Mouse (Mus musculus): ENCODE measurements around the gene Shisa5.

Shisa5 gene

DNA sequence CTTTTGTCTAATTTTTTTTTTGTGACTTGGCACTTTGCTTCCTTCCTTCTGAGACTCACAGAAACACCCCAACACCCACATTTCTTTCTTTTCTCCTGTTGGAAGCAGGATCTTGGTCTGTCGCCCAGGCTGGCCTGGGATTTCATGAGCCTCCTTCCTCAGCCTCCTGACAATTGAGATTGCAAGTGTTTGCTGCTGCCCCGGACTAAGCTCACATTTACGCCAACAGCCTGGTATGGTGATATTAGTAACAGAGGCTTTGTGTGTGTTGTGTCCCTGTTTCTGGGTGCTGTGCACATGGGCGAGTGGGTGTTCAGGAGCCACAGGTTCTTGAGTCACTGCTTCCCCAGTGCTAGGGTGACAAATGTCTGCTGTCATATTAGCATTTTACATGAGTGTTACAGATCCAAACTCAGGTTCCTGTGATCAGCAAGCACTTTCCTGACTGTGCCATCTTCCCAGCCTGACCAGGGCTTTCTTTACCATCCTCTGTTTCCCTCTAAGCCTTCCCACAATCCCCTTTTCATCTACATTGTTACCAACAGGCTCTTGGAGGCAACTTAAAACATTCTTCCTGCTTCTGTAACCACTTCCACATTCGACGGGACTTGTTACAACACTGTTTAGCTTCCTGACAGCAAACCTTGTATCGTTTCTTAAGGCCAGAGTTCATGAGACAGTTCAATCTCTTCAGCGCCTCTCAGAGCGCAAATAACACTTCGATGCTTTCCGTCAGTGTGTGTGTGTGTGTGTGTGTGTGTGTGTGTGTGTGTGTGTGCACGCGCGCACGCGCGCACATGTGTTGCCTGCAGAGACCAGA, 15.3 kb upstream of the Shisa5 start:
- no peak for DNase-seq (ENCODE audit: low spot score)

GRCm38 (mm10) chr9:109027521-109027920, 10.8 kb upstream of the Shisa5 start:
- no peak for DNase-seq (ENCODE audit: low spot score)

- no peak for DNase-seq (ENCODE audit: low spot score)
Observed at GRCm38 (mm10) chr9:109028421-109028820, 9.9 kb upstream of the Shisa5 start.

- no peak for DNase-seq (ENCODE audit: low spot score)
Observed at GRCm38 (mm10) chr9:109028919-109029318, 9.4 kb upstream of the Shisa5 start.

DNA sequence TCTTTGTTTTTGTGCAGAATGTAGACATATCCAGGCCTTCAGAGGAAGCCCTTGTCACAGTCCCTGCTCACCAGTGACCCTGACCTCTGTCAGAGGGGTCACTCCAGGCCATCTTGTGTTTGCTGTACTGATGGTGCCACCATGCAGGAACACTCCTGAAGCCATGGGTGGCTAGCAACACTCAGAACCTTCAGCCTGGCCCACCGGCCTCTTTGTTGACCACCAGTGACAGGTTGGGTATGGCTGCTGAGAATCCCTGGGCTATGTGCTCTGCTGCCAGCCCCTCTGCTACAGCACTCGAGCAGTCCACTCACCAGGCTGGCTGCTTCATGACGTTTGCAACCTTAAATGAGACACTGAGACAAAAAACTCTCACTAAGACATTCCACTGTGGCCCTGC, 8.1 kb upstream of the Shisa5 start:
- no peak for DNase-seq (ENCODE audit: low spot score)

GRCm38 (mm10) chr9:109031001-109031400, 7.4 kb upstream of the Shisa5 start:
- no peak for DNase-seq (ENCODE audit: low spot score)

GRCm38 (mm10) chr9:109031686-109032085, 6.7 kb upstream of the Shisa5 start:
- no peak for DNase-seq (ENCODE audit: low spot score)

GRCm38 (mm10) chr9:109032435-109032834, 5.9 kb upstream of the Shisa5 start:
- no peak for DNase-seq (ENCODE audit: low spot score)

DNA sequence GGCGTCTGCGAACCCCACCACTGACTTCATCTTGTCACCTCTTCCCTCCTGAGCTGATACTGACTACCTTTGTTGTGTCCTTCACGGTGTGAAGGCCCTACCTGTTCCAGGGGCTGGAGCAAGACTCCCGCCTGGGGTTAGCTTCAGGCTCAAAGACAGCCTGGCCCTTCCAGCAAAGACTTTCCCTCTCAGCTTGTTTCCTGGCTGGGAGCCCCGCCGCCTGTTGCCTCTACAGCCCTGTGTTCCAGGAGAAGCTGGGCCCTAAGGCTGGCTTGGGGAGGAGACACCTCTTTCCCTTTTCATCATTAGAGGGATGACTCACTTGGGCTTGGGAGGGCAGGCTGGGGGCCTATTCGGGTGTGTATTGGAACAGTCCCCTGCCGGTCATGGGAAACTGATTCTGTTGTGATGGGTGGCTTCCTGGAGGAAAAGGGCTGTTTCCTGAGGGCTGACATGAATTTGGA, 568 bp downstream of the Shisa5 start:
- no peak for DNase-seq (ENCODE audit: low spot score)

- no peak for DNase-seq (ENCODE audit: low spot score)
Observed at GRCm38 (mm10) chr9:109039681-109040080, 1.3 kb downstream of the Shisa5 start.

- DNase-seq (ENCODE audit: low spot score), result no peak
Observed at GRCm38 (mm10) chr9:109040216-109040615, 1.9 kb downstream of the Shisa5 start.

DNA sequence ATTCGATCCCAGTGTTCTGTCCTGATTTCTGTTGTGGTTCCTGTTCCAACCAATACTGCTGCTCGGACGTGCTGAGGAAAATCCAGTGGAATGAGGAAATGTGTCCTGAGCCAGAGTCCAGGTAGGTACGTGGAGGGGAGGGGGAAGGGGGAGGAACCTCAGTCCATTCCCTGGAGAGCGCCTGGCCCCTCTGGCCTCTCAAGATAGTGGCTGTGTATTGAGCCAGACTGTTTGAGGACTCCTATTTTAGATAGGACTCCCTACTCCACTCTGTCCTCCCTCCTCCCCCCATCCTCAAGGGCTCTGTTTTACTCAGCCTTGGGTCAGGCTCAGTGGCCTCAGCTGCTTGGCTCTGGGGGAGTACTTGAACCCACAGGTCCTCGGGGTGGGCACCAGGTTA, 2.5 kb downstream of the Shisa5 start:
- DNase-seq (ENCODE audit: low spot score), result no peak

DNA sequence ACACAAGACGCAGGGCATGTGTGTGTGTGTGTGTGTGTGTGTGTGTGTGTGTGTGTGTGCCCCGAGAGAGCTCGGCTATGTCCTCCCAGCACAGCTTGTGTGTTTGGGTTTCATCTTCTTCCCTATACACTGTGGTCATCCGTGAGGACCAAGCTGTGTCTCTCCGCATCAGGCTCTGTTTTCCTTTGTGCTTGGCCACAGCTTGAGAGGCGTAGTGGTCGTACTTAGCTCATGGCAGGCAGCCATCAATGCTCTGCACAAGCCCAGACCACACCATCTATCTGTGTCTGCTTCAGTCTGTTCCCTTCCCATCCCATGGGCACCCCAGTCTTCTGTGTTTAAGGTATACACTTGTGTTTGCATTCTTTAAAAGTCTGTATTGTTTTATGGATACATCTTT, 3.0 kb downstream of the Shisa5 start:
- no peak for DNase-seq (ENCODE audit: low spot score)

DNA sequence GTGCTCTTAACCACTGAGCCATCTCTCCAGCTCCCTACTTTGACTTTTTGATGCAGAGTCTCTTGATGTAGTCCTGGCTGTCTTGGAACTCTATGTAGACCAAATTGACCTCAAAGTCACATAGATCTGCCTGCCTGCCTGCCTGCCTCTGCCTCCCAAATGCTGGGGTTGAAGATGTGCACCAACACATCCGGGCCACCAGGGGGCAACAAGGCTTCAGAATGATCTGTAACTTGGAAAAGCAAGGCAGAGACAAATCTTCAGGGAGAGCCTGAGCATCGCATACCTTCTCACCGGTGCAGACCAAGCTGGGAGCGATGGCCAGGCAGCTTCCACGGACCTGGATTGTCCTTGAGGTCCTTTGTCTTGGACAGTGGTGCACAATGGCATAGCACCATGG, 7.9 kb downstream of the Shisa5 start:
- no peak for DNase-seq (ENCODE audit: low spot score)

- DNase-seq (ENCODE audit: low spot score), result no peak
Observed at GRCm38 (mm10) chr9:109049316-109049715, 11.0 kb downstream of the Shisa5 start.

DNA sequence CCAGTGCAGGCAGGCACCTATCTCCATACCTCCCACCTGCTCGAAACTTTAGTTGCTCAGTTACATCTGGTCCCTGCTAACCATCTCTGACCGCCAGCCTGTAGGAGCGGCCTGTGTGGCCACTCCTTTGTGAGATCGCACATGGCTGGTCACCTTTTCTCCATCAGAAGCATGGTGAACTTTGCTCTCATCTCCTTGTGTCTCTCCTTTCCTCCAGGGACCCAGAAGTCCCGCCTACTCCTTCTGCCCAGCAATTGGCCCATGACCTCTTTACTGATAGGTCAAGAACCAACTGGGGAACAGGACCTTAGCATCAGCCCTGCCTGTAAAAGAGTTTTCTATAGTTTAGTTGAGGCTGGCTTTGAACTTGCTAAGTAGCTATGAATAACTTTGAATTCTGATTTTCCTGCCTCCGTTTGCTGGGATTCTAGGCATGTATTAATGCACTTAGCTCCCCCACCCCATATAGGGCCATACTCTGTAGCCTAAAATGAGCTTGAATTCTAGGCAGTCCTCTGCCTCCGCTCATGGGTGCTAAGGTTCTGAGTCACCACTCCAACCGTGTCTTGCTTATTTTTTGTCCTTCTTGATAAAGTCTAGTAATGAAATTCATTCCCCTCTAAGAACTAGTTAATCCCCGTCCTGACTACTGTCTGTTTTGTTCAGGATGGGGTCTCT, 11.8 kb downstream of the Shisa5 start:
- no peak for DNase-seq (ENCODE audit: low spot score)

GRCm38 (mm10) chr9:109050674-109050997, 12.3 kb downstream of the Shisa5 start:
- DNase-seq (ENCODE audit: low spot score), result no peak

GRCm38 (mm10) chr9:109051011-109051501, 12.7 kb downstream of the Shisa5 start:
- no peak for DNase-seq (ENCODE audit: low spot score)

DNA sequence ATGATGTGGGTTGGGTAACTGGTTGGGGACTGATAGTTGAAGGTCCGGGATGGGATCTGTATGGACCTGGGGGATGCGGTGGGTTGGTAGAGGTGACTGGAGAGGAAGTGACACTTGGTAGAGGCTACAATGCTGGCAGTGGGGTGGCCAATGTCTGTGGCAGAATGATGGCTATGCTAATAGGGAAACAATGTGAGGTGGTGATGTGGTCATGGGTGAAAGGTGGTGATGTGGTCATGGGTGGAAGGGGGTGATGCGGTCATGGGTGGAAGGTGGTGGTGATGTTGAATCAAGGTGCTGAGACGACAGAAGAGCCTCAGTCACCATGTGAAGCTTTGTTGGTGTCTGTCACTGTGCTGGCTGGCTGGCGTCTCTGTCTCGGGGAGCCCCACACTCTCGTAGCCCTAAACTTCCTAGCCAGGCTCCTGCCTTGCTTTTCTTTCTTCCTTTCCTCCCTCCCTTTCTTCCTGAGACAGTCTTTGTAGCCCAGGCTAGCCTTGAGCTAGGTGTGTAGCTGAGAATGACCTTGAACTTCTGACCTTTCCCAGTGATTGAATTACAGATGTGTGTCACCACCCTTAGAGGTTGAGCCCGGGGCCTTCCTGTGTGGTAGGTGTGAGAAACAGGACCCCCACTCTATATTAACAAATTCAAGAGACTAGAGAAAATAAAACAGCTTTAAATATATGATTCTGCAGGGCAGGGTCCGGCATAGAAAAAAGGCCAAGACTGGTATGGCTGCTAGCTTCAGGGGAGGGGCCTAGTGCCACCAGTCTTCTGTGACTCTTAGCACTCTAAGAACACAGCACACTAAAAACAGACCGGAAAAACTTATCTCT, 13.5 kb downstream of the Shisa5 start:
- no peak for DNase-seq (ENCODE audit: low spot score)

DNA sequence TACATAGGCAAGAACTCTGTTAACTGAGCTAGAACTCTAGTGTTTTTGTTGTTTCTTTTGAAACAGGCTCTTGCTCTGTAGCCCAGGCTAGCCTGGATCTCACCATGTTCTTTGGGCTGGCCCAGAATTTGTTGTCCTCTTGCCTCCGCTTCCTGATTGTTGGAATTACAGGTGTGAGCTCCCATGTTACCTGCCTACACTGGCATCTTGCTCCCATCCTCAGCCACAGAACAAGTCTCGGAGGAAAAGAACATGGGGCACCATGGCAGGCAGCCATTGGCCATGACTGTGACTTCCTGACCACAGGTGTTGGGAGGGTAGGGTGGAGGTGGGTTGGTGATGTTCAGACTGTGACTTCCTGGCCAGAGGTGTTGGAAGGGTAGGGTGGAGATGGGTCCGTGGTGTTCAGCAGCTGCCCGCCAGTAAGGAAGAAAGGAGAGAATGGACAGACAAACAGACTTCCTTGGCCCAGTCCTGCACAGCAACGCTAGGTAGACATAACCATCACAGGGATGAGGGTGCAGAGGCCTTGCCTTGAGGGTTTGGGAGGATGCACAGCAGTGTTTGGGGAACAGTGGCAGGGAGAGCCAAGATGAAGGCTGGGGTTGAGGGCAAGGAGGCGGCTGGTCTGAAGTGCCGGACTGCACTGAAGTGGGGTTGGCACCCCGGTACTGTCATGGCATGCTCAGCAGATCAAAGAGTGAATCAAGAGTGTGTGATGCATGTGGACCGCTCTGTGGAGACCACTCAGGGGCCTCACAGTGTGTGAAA, 14.3 kb downstream of the Shisa5 start:
- no peak for DNase-seq (ENCODE audit: low spot score)

- no peak for DNase-seq (ENCODE audit: low spot score)
Observed at GRCm38 (mm10) chr9:109053366-109053765, 15.0 kb downstream of the Shisa5 start.

DNA sequence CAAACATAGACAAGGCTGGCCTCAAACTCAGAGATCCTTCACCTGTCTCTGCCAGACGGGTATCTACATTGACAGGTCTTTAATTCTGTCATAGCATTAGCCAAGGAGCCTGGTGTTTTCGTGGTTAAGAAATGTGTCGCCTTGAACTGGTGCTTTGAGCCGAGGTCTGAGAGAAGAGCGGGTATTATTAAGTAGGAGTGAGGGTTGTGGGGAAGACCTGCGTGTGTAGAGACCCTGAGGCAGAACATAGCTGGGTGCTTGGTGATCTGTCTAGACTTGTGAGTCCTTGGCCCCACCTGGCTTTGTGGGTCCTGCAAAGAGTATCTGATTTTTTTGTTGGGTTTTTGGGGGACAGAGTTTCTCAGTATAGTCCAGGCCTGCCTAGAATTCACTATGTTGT, 15.5 kb downstream of the Shisa5 start:
- no peak for DNase-seq (ENCODE audit: low spot score)

Measured in urinary bladder, postnatal 10 days (tissue).